Mouse (Mus musculus) megakaryocyte-erythroid progenitor cell, adult 5-6 weeks (primary cell): ENCODE data around the gene Flt4. TPM values are rescaled to one million over a fixed set of nuclear protein-coding genes. Genes with fewer than 3 reads are reported as not detected.

Source experiments
- ATAC-seq: replicated peaks from 2 replicates; pipeline ENCODE4 v1.8.0; 2016; ENCODE audit warnings: mild to moderate bottlenecking, inconsistent platforms; ENCODE audit not compliant: severe bottlenecking, poor library complexity, low FRiP score, low TSS enrichment
- total RNA-seq, 2 experiments: library from RNA; stranded (forward) in 1 of 2; stranded (reverse) in 1 of 2; fragments of 200-1000, 215-1000 nt in 1 of 2; fragments of >200 nt in 1 of 2; fragmentation: Nextera tagmentation in 1 of 2; gene quantifications; 2 replicates each; pipeline ENCODE4 v1.2.3; 2014 to 2017

Flt4 gene
- total RNA-seq, 2 experiments from 2014 or later: not detected

GRCm38 (mm10) chr11:49635671-49636070 lies 26.6 kb downstream of the Flt4 start:
- ATAC-seq: no peak

DNA sequence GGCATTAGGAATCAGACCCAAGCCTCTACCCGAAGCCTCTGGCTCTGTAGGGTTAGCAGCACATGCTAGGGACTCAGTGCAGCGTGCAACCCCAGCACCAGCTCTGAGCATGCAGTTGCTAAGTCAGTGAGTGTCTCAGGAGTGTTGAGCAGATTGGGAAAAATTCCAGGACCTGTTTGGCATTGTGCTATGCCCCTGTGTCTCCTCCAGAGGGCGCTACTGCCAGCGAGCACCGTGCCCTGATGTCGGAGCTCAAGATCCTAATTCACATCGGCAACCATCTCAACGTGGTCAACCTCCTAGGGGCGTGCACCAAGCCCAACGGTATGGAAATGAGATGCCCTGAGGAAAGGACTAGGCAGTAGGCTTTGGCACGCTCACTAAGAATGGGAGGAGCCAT lies 27.4 kb downstream of the Flt4 start:
- ATAC-seq: peak; percentile 47

DNA sequence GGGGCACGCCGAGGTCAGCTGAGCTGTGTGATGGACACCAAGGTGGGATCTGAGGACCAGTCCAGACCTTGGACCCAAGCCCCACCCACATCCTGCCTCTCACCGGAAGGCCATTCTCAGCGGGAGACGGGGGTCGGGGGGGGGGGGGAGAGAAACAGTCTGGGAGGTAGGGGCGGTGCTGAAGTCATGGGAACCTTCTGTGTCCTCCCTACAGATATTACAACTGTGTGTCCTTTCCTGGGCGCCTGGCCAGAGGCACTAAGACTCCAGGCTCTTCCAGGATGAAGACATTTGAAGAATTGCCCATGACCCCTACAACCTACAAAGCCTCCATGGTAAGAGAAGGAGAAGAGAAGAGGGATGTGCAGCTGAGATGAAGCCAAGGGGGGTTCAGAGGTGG lies 36.6 kb downstream of the Flt4 start:
- ATAC-seq: no peak

- ATAC-seq: 0 out of 2 replicates have a peak, but pooled peaks have one; percentile 8
Observed at GRCm38 (mm10) chr11:49650113-49650993, 41.3 kb downstream of the Flt4 start.

- peak; percentile 82 for ATAC-seq
Observed at GRCm38 (mm10) chr11:49650994-49651761, 42.1 kb downstream of the Flt4 start.

DNA sequence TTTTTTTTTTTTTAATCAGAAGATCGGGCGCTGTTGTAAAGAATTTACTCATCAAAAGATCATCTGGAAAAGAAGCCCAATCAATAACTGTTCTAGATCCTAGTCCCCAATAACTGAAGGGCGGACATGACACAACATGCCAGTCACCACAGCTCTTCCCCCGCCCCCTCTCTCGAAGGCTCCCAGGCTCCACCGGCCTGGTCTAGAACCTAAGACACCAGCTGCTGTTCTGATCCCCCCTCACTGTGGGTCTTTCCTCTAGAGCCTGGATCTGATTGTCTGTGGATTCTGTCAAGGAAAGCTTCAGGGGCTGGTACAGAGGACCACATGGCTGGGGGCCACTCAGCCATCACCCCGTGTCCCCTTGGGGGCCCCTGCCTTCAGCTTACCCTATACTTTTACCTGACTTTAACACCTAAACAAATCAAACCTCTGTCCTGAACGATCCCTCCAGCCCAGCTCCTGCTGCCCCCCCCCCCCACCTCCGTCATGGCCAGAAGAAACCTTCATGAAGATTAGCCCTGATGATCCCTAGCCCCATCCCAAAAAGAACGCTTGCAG lies 42.8 kb downstream of the Flt4 start:
- peak; percentile 38 for ATAC-seq

- peak; percentile 65 for ATAC-seq
Observed at GRCm38 (mm10) chr11:49652401-49653078, 43.5 kb downstream of the Flt4 start.

GRCm38 (mm10) chr11:49653079-49653408 lies 44.0 kb downstream of the Flt4 start:
- peak; percentile 25; the same call in 1 of the 2 replicates for ATAC-seq

DNA sequence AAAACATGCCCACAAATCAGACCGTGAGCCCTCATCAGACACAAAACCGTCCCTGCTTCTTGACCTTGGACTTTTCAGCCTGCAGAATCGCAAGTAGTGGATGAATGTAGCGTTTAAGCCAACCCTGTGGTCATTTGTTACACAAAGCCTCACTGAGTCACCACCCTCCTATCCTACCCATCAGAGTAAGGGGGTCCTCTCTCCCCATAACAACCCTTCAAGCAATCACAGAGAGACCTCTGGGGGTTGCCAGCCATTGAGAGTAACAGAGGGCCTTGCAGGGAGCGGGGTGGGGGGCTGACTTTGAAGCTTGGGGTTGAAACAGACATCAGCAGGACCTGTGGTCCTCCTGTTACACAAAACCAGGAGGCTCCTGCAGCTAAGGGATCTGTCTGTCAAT lies 45.6 kb downstream of the Flt4 start:
- no peak for ATAC-seq

- no peak for ATAC-seq
Observed at GRCm38 (mm10) chr11:49655501-49655900, 46.4 kb downstream of the Flt4 start.

- no peak for ATAC-seq
Observed at GRCm38 (mm10) chr11:49658065-49658464, 49.0 kb downstream of the Flt4 start.

DNA sequence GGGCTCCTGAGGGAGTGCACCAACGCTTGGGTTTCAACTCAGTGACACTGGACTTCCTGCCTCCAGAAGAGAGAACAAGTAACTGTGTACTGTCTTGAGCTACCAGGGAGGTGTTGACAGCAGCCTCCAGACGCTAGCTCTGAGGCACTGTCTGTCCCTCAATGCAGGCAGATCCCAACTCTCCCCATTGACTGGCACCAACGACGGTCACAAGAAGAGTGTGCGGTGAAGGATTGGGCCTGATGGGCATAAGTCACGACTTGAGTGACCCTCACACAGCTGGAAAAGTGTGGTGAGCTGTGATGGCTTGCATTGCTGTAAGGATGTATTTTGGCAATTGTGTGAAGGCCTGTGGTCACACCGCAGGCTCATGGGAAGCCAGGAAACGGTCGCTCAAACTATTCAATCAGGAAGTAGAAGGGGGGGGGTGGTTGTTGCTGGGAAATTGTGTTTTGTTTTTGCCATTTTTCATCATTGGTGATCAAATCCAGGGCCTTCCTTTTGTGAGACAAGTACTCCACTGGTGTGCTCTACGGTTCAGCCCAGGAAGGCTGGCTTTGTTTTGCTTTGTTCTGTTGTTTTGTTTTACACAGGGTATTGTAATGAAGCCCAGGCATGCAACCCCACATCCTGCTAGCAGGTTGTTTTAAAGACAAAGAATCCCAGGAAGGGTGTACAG lies 49.9 kb downstream of the Flt4 start:
- ATAC-seq: 0 out of 2 replicates have a peak, but pooled peaks have one; percentile 34

GRCm38 (mm10) chr11:49659470-49659799 lies 50.4 kb downstream of the Flt4 start:
- no peak for ATAC-seq

- ATAC-seq: no peak
Observed at GRCm38 (mm10) chr11:49662292-49662780, 53.3 kb downstream of the Flt4 start.

- no peak for ATAC-seq
Observed at GRCm38 (mm10) chr11:49663310-49663709, 54.2 kb downstream of the Flt4 start, which contains the start of gene Scgb3a1. Gene Scgb3a1, plus strand, starts transcription at chr11:49663610.

DNA sequence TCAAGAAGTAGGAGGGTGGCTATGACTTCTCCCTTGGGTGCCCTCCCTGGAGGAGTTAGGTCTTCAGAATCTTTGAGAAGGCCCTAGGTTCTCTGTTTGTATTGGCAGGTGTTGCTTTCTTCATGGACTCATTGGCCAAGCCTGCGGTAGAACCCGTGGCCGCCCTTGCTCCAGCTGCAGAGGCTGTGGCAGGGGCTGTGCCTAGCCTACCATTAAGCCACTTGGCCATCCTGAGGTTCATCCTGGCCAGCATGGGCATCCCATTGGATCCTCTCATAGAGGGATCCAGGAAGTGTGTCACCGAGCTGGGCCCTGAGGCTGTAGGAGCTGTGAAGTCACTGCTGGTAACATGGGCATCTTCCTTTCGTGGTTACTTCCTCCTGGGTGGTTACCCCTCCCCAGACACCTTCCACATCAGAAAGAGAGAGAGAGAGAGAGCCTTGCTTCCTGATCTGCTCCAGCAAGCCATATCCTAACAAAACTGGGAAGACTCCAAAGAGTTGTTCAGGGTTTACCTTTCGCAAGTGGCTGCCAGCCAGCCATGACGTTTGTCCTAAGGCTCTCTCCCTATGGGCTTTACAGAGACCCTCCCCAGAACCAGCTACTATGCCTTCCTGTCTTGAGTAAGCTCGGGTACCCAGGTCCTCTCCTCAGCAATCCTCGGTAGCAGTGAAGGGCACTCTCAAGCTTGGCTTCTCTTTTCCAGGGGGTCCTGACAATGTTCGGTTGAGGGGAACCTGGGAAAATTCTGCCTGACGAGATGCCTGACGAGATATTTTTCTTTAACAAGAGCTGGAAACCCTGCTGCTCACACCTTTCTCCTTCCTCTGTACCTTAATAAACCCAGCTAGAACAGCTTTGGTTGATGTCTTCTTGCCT lies 55.4 kb downstream of the Flt4 start:
- ATAC-seq: no peak

- ATAC-seq: peak; percentile 46
Observed at GRCm38 (mm10) chr11:49665462-49665861, 56.4 kb downstream of the Flt4 start.

- no peak for ATAC-seq
Observed at GRCm38 (mm10) chr11:49673433-49673832, 64.4 kb downstream of the Flt4 start.
